Mouse (Mus musculus): ENCODE data around the gene Nms.

The Nms gene

DNA sequence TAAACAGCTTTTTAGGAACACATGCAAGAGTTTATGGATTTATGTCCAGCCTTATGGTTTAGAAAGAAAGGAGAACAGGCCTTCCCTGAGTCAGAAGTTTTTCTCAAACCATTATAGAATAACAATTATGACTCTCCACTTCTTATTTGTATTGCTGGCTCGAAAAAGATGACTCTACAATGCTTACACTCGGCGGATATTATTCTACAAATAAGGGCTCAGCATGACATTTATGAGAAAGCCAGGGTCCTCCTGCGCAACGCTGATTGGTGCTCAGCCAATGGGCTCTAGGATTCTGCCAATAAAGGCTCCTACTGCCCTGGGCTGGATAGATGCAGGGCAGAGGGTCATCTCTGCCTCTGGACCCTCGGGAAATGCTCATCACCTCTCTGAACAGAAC is at the start of gene Nms:
Gene Nms, plus strand, starts transcription at position 301 of the 400 bp plus-strand sequence.
- DNase-seq (ENCODE audit: low spot score in 2 of 2): no peak

DNA sequence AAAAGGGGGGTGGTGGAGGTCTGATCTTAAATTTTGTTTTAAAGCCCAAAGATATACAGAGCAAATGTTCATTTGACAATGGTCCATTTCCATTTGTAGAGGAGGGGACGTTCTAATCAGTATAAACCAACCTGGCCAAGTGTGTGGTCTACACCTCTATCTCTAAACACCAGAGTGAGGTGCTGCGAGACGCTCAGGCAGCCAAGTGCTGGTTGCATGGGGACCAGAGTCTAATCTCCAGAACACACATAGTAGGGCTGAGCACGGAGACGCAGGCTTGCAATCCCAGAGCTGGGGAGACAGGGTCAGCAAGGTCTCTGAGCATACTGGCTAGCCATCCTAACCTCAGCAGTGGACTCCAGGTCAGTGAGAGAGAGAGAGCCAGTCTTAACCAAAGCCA is 47.5 kb upstream of the Nms start:
- DNase-seq (ENCODE audit: low spot score in 2 of 2): no peak

DNA sequence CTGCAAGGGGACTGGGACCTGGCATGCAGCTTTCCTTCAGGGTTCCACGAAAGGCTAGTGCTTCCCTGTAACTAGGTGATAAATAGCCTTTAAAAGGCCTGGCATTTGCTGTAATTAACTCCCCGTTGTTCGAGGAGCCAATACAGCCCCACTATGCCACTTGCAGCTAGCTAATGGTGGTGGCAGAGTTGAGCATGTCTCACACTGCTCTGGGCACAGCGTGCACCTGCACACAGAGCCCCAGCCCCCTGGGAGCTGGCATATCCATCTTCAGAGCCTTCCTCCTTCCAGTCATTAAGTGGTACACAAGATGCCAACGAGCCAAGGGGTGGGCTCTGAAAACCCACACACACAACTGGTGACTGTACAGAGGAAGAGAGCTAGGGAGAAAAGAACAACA is 45.9 kb upstream of the Nms start:
- no peak for DNase-seq (ENCODE audit: low spot score in 2 of 2)

DNA sequence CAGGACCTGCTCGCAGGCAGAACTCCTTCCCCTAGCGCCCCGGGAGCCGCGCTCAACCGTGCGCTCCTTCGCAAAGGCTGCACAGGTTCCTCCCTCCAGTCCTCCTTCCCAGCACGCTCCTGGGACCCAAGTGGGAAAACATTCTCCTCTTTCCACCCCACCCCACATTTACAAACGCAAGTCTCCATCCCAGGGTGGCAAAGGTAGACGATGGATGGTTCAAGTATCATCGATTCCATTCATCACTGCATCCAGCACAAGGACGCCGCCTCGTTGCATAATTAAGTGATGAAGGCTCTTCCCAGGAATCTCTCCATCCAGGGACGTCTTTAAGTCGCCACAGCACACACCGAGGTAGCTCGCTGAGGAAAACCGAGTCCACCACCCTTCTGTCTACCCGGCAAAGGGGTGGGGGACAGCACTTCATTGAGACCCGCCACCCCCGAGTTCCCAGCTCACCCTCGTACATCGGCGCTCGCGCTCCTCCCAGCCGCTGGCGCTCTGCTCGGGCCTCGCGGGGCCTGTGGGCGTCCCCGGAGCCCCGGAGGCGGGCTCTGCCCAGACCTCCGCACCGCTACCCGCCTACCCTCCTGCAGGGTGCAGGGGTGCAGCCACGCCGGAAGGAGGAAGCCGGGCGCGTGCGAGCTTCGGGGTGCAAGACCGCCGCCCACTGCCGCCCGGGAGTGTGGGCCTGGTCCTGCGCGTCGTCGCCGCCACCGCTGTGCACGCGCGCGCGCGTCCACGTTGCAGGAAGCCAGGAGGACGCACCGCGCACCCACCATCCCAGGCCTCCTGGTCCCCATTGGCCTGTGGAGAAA is 41.3 kb upstream of the Nms start, which contains the start of gene Chst10:
Gene Chst10, minus strand, starts transcription at position 731 of the 818 bp plus-strand sequence.
- DNase-seq (ENCODE audit: low spot score in 2 of 2): peak; percentile 56 to 80

DNA sequence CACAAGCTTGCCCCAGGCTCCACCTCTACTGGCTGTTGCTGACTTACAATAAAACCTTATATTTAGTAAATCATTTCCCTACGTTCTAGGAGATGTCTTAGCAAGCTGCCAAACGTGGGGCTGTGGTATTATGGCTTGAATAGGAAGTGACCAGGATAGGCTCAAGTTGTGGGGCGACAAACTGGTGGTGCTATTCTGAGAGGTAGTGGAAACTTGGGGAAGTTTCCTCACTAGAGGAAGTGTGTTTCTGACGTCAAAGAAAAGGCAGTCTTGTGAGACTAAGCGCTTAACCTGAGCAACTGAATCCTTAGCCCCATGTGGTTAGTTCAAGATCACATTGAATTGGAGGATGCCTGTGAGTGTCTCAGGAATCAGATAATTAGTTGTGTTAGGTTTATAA is 36.4 kb upstream of the Nms start:
- no peak for DNase-seq (ENCODE audit: low spot score in 2 of 2)

DNA sequence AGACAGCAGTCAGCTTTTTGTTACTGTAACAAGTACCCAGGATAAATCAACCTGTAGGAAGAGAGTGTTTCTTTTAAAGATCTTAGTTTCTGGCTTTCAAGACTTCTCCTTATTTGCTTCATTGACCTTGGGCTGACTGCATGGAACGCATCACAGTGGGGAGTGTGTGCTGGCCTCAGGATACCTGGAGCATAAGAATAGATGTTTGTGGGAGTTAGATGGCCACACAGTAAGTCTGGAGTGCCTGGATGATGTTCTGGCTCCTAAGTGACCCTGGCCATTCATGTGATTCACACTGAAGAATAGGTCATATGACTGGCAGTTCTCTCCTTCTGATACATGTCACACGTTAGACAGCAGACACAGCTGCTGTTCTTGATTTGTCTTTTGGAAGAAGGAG is 35.0 kb upstream of the Nms start:
- peak in 1 of 2 experiments; percentile 22 for DNase-seq (ENCODE audit: low spot score in 2 of 2)

DNA sequence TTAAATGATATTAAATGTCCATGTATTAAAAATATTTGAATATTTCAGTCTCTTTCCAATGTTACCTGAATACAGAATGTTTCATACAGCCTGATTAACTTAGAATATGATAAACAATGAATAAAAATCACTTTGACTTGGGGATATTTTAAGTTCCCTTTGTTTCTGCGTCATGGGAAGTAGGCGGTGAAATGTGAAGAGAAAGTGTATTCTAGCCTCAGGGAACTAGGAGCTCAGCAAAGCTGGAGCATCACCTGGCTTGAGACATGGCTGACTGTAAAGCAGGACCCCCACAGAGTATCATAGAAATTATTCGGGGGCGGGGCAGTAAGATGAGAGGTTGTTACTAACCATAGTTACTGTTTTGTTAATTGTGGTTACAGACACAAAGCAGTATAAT is 10.0 kb upstream of the Nms start:
- no peak for DNase-seq (ENCODE audit: low spot score in 2 of 2)

DNA sequence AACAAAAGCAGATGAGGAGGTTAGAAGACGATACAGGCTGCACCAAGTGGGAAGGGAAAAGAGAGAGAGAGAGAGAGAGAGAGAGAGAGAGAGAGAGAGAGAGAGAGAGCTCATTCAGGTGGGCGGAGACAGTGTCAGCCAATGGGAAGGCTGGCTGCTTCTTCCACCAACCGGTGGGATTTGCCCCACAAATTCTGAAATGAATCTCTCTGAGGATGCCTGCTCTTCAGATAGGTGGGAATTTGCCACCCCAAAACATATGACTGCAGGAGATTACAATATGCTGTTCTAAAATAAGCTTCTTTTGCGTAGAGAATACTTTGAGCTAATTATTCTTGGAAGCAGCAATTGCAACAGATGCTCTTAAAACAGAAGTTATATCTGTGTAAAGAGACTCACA is 9.5 kb upstream of the Nms start:
- DNase-seq (ENCODE audit: low spot score in 2 of 2): no peak

DNA sequence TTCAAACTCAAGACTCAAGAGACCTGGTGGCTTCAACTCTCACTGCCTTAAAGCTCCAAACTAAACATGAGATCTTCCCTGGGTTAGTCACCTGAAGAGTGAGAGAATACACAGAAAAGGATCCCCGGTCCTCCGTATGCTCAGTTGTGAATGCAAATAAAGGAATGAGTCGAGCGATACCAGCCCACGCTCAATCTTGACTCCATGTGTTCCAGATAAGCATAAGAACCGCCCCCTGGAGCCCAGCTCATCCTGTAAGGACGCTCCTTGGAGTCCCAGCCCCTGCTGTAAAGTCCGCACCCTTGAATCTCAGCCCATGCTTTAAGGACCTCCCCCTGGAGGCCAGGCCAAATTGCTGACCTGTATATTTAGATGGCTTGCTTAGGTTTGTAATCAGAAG is 8.2 kb upstream of the Nms start:
- DNase-seq (ENCODE audit: low spot score in 2 of 2): no peak

DNA sequence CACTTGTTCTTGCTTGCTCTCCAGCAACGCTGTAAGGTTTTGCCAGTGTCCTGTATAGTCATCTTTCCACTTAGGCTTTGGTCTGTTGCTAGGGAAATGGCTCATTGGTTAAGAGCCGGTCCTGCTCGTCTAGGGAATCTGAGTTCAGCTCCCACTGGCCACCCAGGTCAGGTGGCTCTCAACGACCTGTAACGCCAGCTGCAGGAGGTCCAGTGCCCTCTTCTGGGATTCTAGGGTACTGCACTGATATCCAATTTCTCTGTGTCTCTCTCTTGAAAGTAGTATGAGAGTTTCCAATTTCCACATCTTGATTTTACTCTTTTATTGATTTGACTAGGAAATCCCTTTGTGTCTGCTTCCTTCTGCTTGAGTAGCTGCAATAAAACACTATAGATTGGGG is 4.3 kb upstream of the Nms start:
- DNase-seq (ENCODE audit: low spot score in 2 of 2): no peak

DNA sequence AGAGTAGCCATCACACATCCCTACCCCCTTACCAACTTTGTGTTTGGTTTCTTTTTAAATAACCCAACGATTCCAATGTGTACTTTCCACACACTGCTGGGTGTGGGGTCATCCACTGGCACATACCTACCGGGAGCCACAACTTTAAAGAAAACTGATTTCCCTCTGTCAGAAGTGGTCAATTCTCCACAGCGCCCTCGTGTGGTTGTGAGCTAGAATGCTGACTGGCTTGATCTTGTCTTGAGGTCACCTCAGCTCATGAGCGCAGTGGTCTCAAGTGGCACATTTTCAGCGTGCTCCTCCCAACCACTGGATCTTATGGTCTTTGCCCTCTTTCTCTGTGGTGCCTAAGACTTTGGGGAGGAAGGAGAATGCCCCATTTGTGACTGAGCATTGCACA is 2.2 kb upstream of the Nms start:
- DNase-seq (ENCODE audit: low spot score in 2 of 2): peak; percentile 16 to 67

DNA sequence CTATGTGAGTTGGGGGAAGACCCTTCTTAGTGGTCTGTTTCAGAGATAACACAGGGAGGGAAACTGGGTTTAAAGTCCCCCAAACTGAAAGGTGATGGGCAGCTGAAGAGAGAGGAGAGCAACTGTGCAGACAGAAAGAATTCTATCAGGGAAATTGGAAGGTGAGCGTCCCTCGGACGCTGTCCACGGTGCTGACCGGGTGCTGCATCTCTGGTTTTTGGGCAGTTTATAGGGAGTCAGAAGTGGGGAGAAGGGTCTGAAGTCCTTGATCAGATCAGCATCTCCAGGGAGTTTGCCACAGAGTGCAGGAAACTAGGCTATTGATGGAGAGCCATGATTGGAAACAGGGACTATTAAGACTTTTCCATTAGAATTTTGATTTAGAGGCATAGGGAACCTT is 659 bp downstream of the Nms start:
- DNase-seq (ENCODE audit: low spot score in 2 of 2): no peak

DNA sequence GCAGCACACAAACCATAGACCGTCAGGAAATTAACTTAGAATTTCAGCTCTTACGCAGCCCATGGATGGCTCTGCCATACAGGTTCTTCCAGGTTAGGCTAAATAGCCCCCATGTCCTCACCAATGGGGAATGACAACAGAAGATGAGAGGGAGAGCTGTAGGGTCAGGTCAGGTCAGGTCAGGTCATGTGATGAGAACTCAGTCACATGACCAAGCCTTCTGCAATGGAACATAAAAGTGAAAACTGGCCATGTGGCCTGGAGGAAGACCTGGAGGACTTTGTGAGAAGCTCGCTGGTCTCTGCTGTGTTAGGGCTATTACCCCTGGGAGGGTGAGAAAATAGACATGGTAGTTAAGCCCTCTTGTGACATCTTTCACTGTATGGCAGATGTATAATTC is 17.5 kb downstream of the Nms start:
- DNase-seq (ENCODE audit: low spot score in 2 of 2): no peak

DNA sequence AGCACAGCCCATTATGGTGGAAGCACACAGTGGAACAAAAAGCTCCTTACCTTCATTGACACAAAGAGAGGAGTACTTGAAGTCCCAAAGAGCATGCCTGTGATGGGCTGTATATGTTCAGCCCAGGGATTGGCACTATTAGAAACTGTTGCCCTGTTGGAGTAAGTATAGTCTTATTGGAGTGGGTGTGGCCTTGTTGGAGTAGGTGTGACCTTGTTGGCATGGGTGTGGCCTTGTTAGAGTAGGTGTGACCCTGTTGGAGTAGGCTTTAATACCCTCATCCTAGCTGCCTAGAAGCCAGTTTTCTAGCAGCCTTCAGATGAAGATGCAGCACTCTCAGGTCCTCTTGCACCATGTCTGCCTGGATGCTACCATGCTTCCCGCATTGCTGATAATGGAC is 30.2 kb downstream of the Nms start:
- no peak for DNase-seq (ENCODE audit: low spot score in 2 of 2)

DNA sequence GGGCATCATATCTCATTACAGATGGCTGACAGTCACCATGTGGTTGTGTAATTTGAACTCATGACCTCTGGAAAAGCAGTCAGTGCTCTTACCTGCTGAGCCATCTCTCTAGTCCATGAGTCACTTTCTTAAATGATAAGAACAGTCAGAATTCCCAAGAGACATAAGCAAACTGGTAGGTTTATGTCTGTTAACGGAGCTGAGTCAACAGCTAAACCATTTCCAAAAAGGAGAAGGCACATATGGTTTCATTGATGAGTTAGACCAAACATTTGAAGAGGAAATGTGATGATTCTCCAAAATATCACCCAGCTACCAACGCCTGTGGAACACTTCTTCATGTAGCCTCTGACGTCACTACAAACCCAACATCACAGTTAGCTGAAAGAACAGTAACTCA is 32.8 kb downstream of the Nms start:
- DNase-seq (ENCODE audit: low spot score in 2 of 2): no peak

DNA sequence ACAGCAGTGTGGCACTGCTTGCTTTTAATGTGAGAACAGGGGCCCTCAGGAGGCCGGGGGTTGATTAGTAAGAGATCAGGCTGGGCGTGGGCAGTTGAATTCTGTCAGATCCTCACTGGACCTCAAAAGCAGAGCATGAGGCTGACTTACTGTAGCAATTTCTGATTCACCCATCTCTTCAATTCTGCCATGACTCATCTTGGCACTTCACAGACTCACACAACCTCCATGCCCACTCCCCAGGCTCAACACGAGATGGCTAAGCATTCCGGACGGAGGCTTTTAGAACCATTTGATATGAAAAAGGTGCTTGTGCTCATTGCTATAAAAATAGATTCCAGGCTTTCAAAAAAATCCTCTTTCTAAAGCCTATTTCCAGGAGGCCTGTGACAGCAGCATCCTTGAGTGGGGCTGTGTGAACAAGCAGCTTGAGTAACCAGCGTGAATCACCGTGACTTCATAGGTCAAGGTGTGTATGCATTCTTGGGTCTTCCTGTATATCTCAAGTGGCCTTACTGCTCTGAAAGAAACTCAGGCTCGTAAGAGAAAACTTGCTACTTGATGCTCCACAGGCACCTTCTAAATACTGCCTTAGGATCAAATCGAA is 34.1 kb downstream of the Nms start:
- DNase-seq (ENCODE audit: low spot score in 2 of 2): no peak

DNA sequence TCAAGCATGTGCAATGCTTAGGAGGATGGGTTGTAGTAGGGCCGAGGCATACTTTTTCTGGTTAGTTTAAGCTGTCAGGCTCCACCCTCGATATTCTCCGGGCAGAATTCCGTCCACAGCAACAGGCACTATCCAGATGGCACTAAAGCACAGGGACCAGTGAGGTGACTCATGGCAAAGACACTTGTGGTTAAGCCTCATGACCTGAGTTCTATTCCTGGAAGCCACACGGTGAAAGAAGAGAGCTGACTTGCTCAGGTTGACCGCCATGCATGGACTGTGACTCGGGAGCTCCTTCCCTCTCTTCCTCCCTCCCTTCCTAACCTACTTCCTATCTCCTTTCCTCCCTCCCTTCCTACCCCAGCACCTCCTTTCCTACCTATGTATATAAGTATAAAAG is 41.0 kb downstream of the Nms start:
- DNase-seq (ENCODE audit: low spot score in 2 of 2): no peak

DNA sequence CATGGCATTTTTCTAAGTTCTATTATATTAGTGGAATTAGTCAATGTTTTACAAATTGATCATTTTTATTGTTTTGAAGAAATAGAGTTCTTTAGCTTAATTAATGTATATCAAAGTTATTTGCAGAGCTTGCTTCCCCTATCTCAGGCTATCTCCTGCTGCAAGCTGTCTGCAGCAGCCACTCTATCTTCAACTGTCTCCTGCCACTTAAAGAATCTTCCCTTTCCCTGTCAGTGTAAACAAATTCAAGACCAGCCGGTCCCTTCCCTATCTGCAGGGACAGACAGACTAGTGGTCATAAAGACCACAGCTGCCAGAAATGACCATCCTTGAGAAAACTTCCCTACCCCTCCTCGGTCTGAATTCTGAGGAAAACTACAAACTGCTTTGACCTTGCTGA is 44.9 kb downstream of the Nms start:
- no peak for DNase-seq (ENCODE audit: low spot score in 2 of 2)

DNA sequence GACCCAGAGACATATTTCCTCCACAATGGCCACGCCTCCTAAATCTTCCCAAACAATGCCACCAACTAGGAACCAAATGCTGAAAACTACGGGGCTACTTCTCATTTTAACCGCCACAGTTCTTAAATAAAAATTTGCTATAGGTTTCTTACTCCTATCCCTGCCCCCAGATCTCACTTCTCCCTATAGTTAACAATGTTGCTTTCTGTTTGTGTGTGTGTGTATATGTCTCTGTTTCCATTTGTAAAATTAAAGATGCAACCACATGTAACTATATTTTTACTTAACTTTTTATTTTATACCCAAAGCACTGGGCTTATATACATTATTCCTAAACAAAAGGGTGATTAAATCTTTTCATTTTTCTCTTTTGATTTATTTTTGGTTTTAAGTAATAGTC is 46.4 kb downstream of the Nms start, which contains the start of gene Pdcl3:
Gene Pdcl3, plus strand, starts transcription at position 301 of the 400 bp plus-strand sequence.
- no peak for DNase-seq (ENCODE audit: low spot score in 2 of 2)

DNA sequence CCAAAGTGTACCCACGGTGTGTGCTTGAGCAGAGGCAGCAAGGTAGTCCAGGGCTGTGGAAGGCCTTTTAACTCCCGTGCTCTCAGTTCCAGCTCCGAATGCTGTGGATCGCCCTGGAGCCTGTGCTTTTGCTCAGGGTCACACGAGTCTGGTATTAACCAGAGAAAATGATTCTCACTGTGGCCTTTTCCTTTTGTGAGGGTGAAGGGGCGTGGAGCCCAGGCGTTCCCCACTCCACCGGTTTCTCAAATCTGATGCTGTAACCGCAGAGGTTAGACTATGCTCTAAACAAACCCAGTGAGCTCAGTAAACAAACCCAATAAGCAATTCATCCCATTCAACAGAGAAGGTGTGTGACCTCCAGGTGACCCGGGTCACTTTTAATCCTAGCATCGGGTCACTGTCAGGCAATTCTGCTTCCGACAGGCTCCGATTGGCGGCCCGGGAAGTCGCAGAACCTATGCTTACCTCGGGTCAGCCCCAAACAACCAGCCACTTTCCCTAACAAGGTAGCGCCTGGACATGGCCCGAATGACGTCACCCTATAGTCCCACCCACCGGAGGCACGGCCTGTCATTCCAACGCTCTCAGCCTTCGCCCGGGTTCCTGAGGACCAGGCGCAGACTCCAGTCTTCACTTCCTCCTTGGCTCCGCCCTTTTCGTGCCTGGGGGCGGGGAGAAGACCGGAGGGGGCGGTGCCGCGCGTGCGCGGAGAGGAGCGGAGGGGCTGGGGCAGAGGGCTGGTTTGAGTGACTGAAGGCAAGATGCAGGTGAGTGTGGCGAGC is 48.3 kb downstream of the Nms start:
- peak; percentile 91 to 96 for DNase-seq (ENCODE audit: low spot score in 2 of 2)

DNA sequence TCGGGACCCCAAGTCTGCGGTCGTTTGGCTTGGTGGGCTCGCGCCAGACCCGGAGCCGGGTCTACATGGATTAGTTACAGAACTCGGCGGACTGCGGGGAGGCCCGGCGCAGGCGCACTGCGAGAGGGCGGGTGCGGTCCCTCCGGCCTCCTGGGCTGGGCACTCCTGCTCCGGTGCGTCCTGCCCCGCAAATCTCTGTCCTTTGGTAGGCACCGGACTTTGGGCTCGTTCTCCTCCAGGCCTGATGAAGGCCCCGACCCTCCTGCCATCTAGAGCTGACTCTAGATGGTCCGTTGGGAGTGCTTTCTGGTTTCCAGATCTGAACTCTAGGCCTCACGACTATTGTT is 48.9 kb downstream of the Nms start:
- no peak for DNase-seq (ENCODE audit: low spot score in 2 of 2)

DNA sequence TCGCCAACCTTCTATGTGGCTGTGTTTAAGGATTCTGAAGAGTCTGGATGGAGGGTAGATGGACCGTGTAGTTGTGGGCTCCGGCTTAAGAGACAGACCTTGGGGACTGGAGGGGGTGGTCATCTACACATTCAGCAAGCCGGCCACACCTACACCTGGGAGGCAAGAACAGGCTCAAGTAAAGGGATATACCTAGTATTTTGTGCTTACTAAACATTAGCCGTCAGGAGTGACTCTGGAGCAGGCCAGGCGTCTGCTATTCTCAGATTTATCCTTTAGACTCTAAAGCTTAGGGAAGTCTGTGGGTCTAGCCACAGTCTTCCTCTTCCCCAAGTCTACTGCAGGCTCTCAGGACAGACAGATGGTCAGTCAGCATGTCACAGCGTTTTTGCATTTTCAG is 49.4 kb downstream of the Nms start:
- DNase-seq (ENCODE audit: low spot score in 2 of 2): no peak

DNA sequence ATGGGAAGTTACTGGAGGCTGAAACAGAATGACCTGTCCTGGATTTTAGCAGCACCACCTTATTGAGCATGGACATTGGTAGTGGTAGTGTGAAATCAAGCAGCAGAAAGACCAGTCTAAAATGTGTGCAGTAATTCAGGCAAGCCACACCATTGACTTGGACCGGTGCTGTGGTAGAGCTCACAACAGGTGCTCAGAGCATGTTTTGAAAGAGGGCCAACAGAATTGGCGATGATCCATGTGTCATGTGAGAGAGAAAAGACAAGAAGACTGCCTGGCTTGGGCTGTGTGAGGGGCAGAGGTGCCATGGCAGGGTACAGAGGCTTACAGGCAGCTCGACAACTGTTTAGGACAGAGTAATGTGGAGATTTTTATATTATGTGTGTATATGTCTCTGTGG is 53.4 kb downstream of the Nms start:
- DNase-seq (ENCODE audit: low spot score in 2 of 2): no peak
